Mouse (Mus musculus) adrenal gland, adult 10 weeks (tissue): Measurements from ENCODE around the gene Jup. TPM values are rescaled to one million over a fixed set of nuclear protein-coding genes. Genes with fewer than 3 reads are reported as not detected.

Experiments used
- polyA plus RNA-seq: library from polyadenylated mRNA; stranded (reverse); fragments of 350-450 nt; fragmentation: Illumina TruSeq; extraction: RNeasy Lipid Tissue Mini Kit (QIAGEN cat#74804); gene quantifications from one replicate; pipeline ENCODE4 v1.2.3, GENCODE M21; 2014; ENCODE audit warnings: low read depth, low replicate concordance

Jup gene
- polyA plus RNA-seq = 2.2 TPM

GRCm38 (mm10) chr11:100397600-100398389 lies at the start of gene Jup:
Gene Jup, minus strand, starts transcription at chr11:100397763.

GRCm38 (mm10) chr11:100441797-100442196 lies 44.2 kb upstream of the Jup start, which contains the start of the genes Nt5c3b and Klhl10:
Gene Nt5c3b, minus strand, starts transcription at chr11:100441808.
Gene Klhl10, plus strand, starts transcription at chr11:100441917.

GRCm38 (mm10) chr11:100414914-100415822 lies 17.6 kb upstream of the Jup start, which contains the start of gene Fkbp10:
Gene Fkbp10, plus strand, starts transcription at chr11:100415697.

GRCm38 (mm10) chr11:100414021-100414913 lies 16.7 kb upstream of the Jup start, which contains the start of gene P3h4:
Gene P3h4, minus strand, starts transcription at chr11:100414836.

GRCm38 (mm10) chr11:100355972-100356818 lies 41.4 kb downstream of the Jup start, which contains the start of gene Hap1:
Gene Hap1, minus strand, starts transcription at chr11:100356128.

GRCm38 (mm10) chr11:100333944-100334457 lies 63.6 kb downstream of the Jup start, which contains the start of gene Gast:
Gene Gast, plus strand, starts transcription at chr11:100334407.

GRCm38 (mm10) chr11:100319492-100320171 lies 77.9 kb downstream of the Jup start, which contains the start of gene Eif1:
Gene Eif1, plus strand, starts transcription at chr11:100319885.

Other genes starting within 250 kb of the Jup start
- not detected for gene Krt19, start 249.1 kb downstream of the Jup start, polyA plus RNA-seq
- not detected for gene Krt9, start 204.5 kb downstream of the Jup start, polyA plus RNA-seq
- not detected for gene Krt14, start 190.2 kb downstream of the Jup start, polyA plus RNA-seq
- gene Krt16, start 148.9 kb downstream of the Jup start, polyA plus RNA-seq = not detected
- not detected for gene Krt17, start 136.7 kb downstream of the Jup start, polyA plus RNA-seq
- not detected for gene Krt42, start 127.9 kb downstream of the Jup start, polyA plus RNA-seq
- 1,846 TPM for gene Eif1, start 77.9 kb downstream of the Jup start, polyA plus RNA-seq
- gene Gast, start 63.4 kb downstream of the Jup start, polyA plus RNA-seq = not detected
- gene Hap1, start 41.6 kb downstream of the Jup start, polyA plus RNA-seq = 5.1 TPM
- 10.6 TPM for gene P3h4, start 17.1 kb upstream of the Jup start, polyA plus RNA-seq
- 1.4 TPM for gene Fkbp10, start 17.9 kb upstream of the Jup start, polyA plus RNA-seq
- 30.2 TPM for gene Nt5c3b, start 44.0 kb upstream of the Jup start, polyA plus RNA-seq
- gene Klhl10, start 44.2 kb upstream of the Jup start, polyA plus RNA-seq = not detected
- 33.4 TPM for gene Klhl11, start 75.0 kb upstream of the Jup start, polyA plus RNA-seq
- 787 TPM for gene Acly, start 130.2 kb upstream of the Jup start, polyA plus RNA-seq
- 0.64 TPM for gene Ttc25, start 147.8 kb upstream of the Jup start, polyA plus RNA-seq
- 9.6 TPM for gene Cnp, start 177.1 kb upstream of the Jup start, polyA plus RNA-seq
- 2.7 TPM for gene Nkiras2, start 221.5 kb upstream of the Jup start, polyA plus RNA-seq
- 169 TPM for gene Dnajc7, start 222.4 kb upstream of the Jup start, polyA plus RNA-seq